Comparison of ENCODE assay signal across 23 mouse cellular contexts in genomic region chr7:74332323-74332722, GRCm38 (mm10).
A peak's percentile ranks its signal among the peaks of the same experiment; 100 is the strongest.
DNase-seq lines count a peak whose midpoint lies in the region; ATAC-seq lines count a peak whose summit lies in the region.
"Had no signal": no experiment of that assay in that cellular context is flagged by ENCODE, and none has a peak within 500 bp of the region (broad histone marks: within the 10 kb centered on the region; RNA-seq: fewer than 3 reads in every experiment).

No protein-coding gene starts in this region.

- H3K4me1 ChIP-seq in kidney, embryonic 14.5 days (ENCODE audit: control insufficient read depth, insufficient read depth, low read length), result 0 out of 2 replicates have a peak, but pooled peaks cover 7% of the 10 kb centered on the region
- H3K4me1 ChIP-seq in kidney, embryonic 16.5 days (ENCODE audit: insufficient read depth, low read length), result peaks cover 12% of the 10 kb centered on the region; the same call in 1 of the 2 replicates
- H3K4me1 ChIP-seq in limb, embryonic 12.5 days (replicated peaks), result peaks cover 20% of the 10 kb centered on the region
- peaks cover 23% of the 10 kb centered on the region for H3K4me1 ChIP-seq in limb, embryonic 10.5 days

- WGBS in kidney, embryonic 14.5 days, result 25% methylated on average over 3 of the region's 3 CpGs
- 35% methylated on average over 3 of the region's 3 CpGs for WGBS in kidney, embryonic 16.5 days
- 69% methylated on average over 3 of the region's 3 CpGs for WGBS in limb, embryonic 12.5 days
- 85% methylated on average over 3 of the region's 3 CpGs for WGBS in limb, embryonic 10.5 days

- DNase-seq in kidney, adult 8-10 months, result no peak
- no peak for DNase-seq in kidney, postnatal 36 days
- no peak for DNase-seq in limb, embryonic 10.5 days (ENCODE audit: low spot score)
- DNase-seq: adrenal gland, adult 8-10 months; adrenal gland, postnatal 14 days; adrenal gland, postnatal 36 days; B cell, adult 2 months; cerebellum, adult 11-12 months; cerebellum, adult 2 months; cerebellum, adult 9-10 months; cerebellum, postnatal 10 days; cerebellum, postnatal 25 days had no signal

- H3K9me3 ChIP-seq in kidney, embryonic 14.5 days (ENCODE audit: control insufficient read depth, low read length), result peaks cover 3% of the 10 kb centered on the region; the same call in 1 of the 2 replicates
- peaks cover 4% of the 10 kb centered on the region for H3K9me3 ChIP-seq in kidney, embryonic 16.5 days (ENCODE audit: low read length)
- H3K9me3 ChIP-seq in limb, embryonic 12.5 days, result no peaks in the 10 kb centered on the region
- no peaks in the 10 kb centered on the region for H3K9me3 ChIP-seq in limb, embryonic 10.5 days (replicated peaks)
- H3K9me3 ChIP-seq: embryonic facial prominence, embryonic 10.5 days; embryonic facial prominence, embryonic 12.5 days; forebrain, embryonic 13.5 days; forebrain, embryonic 15.5 days had no signal

- H3K4me3 ChIP-seq in kidney, embryonic 14.5 days (ENCODE audit: low read length), result no peak overlapping the region
- no peak overlapping the region for H3K4me3 ChIP-seq in kidney, embryonic 16.5 days (ENCODE audit: low read length)
- H3K4me3 ChIP-seq in limb, embryonic 12.5 days (replicated peaks), result no peak overlapping the region
- no peak overlapping the region for H3K4me3 ChIP-seq in limb, embryonic 10.5 days
- H3K4me3 ChIP-seq: embryonic facial prominence, embryonic 10.5 days; embryonic facial prominence, embryonic 12.5 days; forebrain, embryonic 13.5 days; forebrain, embryonic 15.5 days had no signal

- no peak overlapping the region for H3K27ac ChIP-seq in kidney, embryonic 14.5 days (ENCODE audit: low read depth, low read length)
- H3K27ac ChIP-seq in kidney, embryonic 16.5 days (ENCODE audit: low read length), result no peak overlapping the region
- H3K27ac ChIP-seq in limb, embryonic 12.5 days, result 0 out of 2 replicates have a peak overlapping the region, but pooled peaks have one; percentile 23
- H3K27ac ChIP-seq in limb, embryonic 10.5 days, result no peak overlapping the region
- H3K27ac ChIP-seq: embryonic facial prominence, embryonic 10.5 days; embryonic facial prominence, embryonic 12.5 days; forebrain, embryonic 13.5 days; forebrain, embryonic 15.5 days had no signal

- H3K4me2 ChIP-seq in kidney, embryonic 14.5 days (replicated peaks; ENCODE audit: low read depth, low read length), result no peak overlapping the region
- H3K4me2 ChIP-seq in kidney, embryonic 16.5 days (replicated peaks; ENCODE audit: low read depth, low read length), result no peak overlapping the region
- no peak overlapping the region for H3K4me2 ChIP-seq in limb, embryonic 12.5 days
- H3K4me2 ChIP-seq: embryonic facial prominence, embryonic 12.5 days; forebrain, embryonic 13.5 days; forebrain, embryonic 15.5 days had no signal

- ATAC-seq in kidney, embryonic 14.5 days (ENCODE audit: low FRiP score, low TSS enrichment), result peak; percentile 88
- ATAC-seq in kidney, embryonic 16.5 days (ENCODE audit: low FRiP score, low TSS enrichment), result peak; percentile 84
- no peak for ATAC-seq in limb, embryonic 12.5 days (ENCODE audit: insufficient number of reproducible peaks, insufficient read depth, low FRiP score, low TSS enrichment, low read depth)
- ATAC-seq: activated CD4-positive, CD25-positive, alpha-beta regulatory T cell, adult 4 months; CD4-positive, CD25-positive, alpha-beta regulatory T cell, adult 4 months; forebrain, embryonic 13.5 days; forebrain, embryonic 15.5 days; Patski had no signal

- no peaks in the 10 kb centered on the region for H3K36me3 ChIP-seq in kidney, embryonic 14.5 days (ENCODE audit: control insufficient read depth, insufficient read depth, low read length)
- no peaks in the 10 kb centered on the region for H3K36me3 ChIP-seq in kidney, embryonic 16.5 days (ENCODE audit: insufficient read depth, low read length)
- no peaks in the 10 kb centered on the region for H3K36me3 ChIP-seq in limb, embryonic 12.5 days
- no peaks in the 10 kb centered on the region for H3K36me3 ChIP-seq in limb, embryonic 10.5 days
- H3K36me3 ChIP-seq: embryonic facial prominence, embryonic 10.5 days; embryonic facial prominence, embryonic 12.5 days; forebrain, embryonic 15.5 days; G1E had no signal

- no peaks in the 10 kb centered on the region for H3K27me3 ChIP-seq in kidney, embryonic 14.5 days (ENCODE audit: control insufficient read depth, insufficient read depth, low read length)
- no peaks in the 10 kb centered on the region for H3K27me3 ChIP-seq in kidney, embryonic 16.5 days (ENCODE audit: insufficient read depth, low read length)
- H3K27me3 ChIP-seq in limb, embryonic 12.5 days, result no peaks in the 10 kb centered on the region
- no peaks in the 10 kb centered on the region for H3K27me3 ChIP-seq in limb, embryonic 10.5 days (ENCODE audit: low read depth, poor library complexity, severe bottlenecking)
- H3K27me3 ChIP-seq: embryonic facial prominence, embryonic 12.5 days; forebrain, embryonic 13.5 days; forebrain, embryonic 15.5 days; Patski had no signal

- H3K9ac ChIP-seq in kidney, embryonic 14.5 days (ENCODE audit: low read depth, low read length), result no peak overlapping the region
- H3K9ac ChIP-seq in kidney, embryonic 16.5 days (replicated peaks; ENCODE audit: low read length), result no peak overlapping the region
- H3K9ac ChIP-seq in limb, embryonic 12.5 days (replicated peaks), result no peak overlapping the region
- H3K9ac ChIP-seq: embryonic facial prominence, embryonic 12.5 days; forebrain, embryonic 13.5 days; forebrain, embryonic 15.5 days had no signal
